Mouse (Mus musculus): Measurements from ENCODE around the gene Fgfr4. TPM values are rescaled to one million over a fixed set of nuclear protein-coding genes. Genes with fewer than 3 reads are reported as not detected.

The Fgfr4 gene
- polyA plus RNA-seq, 1 experiment from 2014 or later: 7.8 TPM

Other genes with a start within 250 kb of the Fgfr4 start
- gene Unc5a, start 203.2 kb upstream of the Fgfr4 start, polyA plus RNA-seq (2014; fragmentation: Nextera tagmentation; extraction: Ambion mirVana): 2.9 and 3.7 TPM in 2 replicates
- gene Hk3, start 131.3 kb upstream of the Fgfr4 start, polyA plus RNA-seq (2014; fragmentation: Nextera tagmentation; extraction: Ambion mirVana): 1.2 and 1.3 TPM in 2 replicates
- gene Uimc1, start 52.3 kb upstream of the Fgfr4 start, polyA plus RNA-seq (2014; fragmentation: Nextera tagmentation; extraction: Ambion mirVana): 29.1 and 29.6 TPM in 2 replicates
- gene Zfp346, start 47.3 kb upstream of the Fgfr4 start, polyA plus RNA-seq (2014; fragmentation: Nextera tagmentation; extraction: Ambion mirVana): 22.7 and 23.1 TPM in 2 replicates
- not detected in 2 replicates for gene Gm17617, start 19.1 kb upstream of the Fgfr4 start, polyA plus RNA-seq (2014; fragmentation: Nextera tagmentation; extraction: Ambion mirVana)
- gene Nsd1, start 57.1 kb downstream of the Fgfr4 start, polyA plus RNA-seq (2014; fragmentation: Nextera tagmentation; extraction: Ambion mirVana): 96.3 and 97.6 TPM in 2 replicates
- 509 and 525 TPM in 2 replicates for gene Prelid1, start 167.9 kb downstream of the Fgfr4 start, polyA plus RNA-seq (2014; fragmentation: Nextera tagmentation; extraction: Ambion mirVana)
- 81.0 and 89.9 TPM in 2 replicates for gene Rab24, start 169.3 kb downstream of the Fgfr4 start, polyA plus RNA-seq (2014; fragmentation: Nextera tagmentation; extraction: Ambion mirVana)
- gene Mxd3, start 177.2 kb downstream of the Fgfr4 start, polyA plus RNA-seq (2014; fragmentation: Nextera tagmentation; extraction: Ambion mirVana): 33.5 and 40.7 TPM in 2 replicates
- 91.7 and 98.6 TPM in 2 replicates for gene Lman2, start 210.1 kb downstream of the Fgfr4 start, polyA plus RNA-seq (2014; fragmentation: Nextera tagmentation; extraction: Ambion mirVana)
- gene Rgs14, start 217.1 kb downstream of the Fgfr4 start, polyA plus RNA-seq (2014; fragmentation: Nextera tagmentation; extraction: Ambion mirVana): 0.53 and 0.78 TPM in 2 replicates
- 0.18 TPM in 1 of 2 replicates, not detected in the other for gene Slc34a1, start 245.5 kb downstream of the Fgfr4 start, polyA plus RNA-seq (2014; fragmentation: Nextera tagmentation; extraction: Ambion mirVana)

All from stomach, embryonic 14.5 days (tissue).